Mouse (Mus musculus) kidney, postnatal 0 days (tissue): ENCODE measurements around the gene Wdr6. TPM values are rescaled to one million over a fixed set of nuclear protein-coding genes. Genes with fewer than 3 reads are reported as not detected.

Source experiments
- ATAC-seq: fragments of 200-750 bp; cut with Nextera tagmentation; replicated peaks from 2 replicates; pipeline ENCODE4 v1.8.0; 2017; ENCODE audit warnings: low read depth, moderate number of reproducible peaks, moderate TSS enrichment, moderate library complexity; ENCODE audit not compliant: low FRiP score
- DNase-seq: peaks from one replicate; pipeline ENCODE4 v3.0.0-alpha.2; 2016; ENCODE audit warnings: low spot score
- H3K27ac ChIP-seq: fragments of 300-500 bp; sonication (generic); 2 replicates; pipeline ENCODE4 v1.5.1; 2014; ENCODE audit warnings: mild to moderate bottlenecking
- H3K27me3 ChIP-seq: fragments of 300-500 bp; sonication (generic); 2 replicates; pipeline ENCODE4 v1.6.1; 2014; ENCODE audit warnings: low read length, mixed read lengths; ENCODE audit not compliant: insufficient read depth
- H3K36me3 ChIP-seq: fragments of 300-500 bp; sonication (generic); 2 replicates; pipeline ENCODE4 v1.6.1; 2014; ENCODE audit warnings: low read length, mixed read lengths; ENCODE audit not compliant: insufficient read depth
- H3K4me1 ChIP-seq: fragments of 300-500 bp; sonication (generic); replicated peaks from 2 replicates; pipeline ENCODE4 v1.6.1; 2014; ENCODE audit warnings: antibody characterized with exemption, low read length, mixed read lengths; ENCODE audit not compliant: insufficient read depth
- H3K4me2 ChIP-seq: fragments of 300-500 bp; sonication (generic); 2 replicates; pipeline ENCODE4 v1.6.1; 2014; ENCODE audit warnings: mild to moderate bottlenecking, low read length, moderate library complexity, mixed read lengths
- H3K4me3 ChIP-seq: fragments of 300-500 bp; sonication (generic); replicated peaks from 2 replicates; pipeline ENCODE4 v1.5.1; 2014; ENCODE audit warnings: low read depth, low read length
- H3K9ac ChIP-seq: fragments of 300-500 bp; sonication (generic); 2 replicates; pipeline ENCODE4 v1.6.1; 2014; ENCODE audit warnings: low read depth, low read length
- H3K9me3 ChIP-seq: fragments of 300-500 bp; sonication (generic); replicated peaks from 2 replicates; pipeline ENCODE4 v1.6.1; 2016; ENCODE audit warnings: low read length, inconsistent platforms, mixed read lengths
- CTCF ChIP-seq: IDR thresholded peaks from 2 replicates; pipeline ENCODE4 v1.5.1; 2016; ENCODE audit warnings: antibody characterized with exemption, low read depth, mild to moderate bottlenecking, moderate library complexity
- WGBS: fragments of 180-500 bp; shearing (Covaris S2); extraction: QIAGEN DNeasy Blood & Tissue Kit; methylation state at CpG from one replicate; pipeline ENCODE4 v1.1.7; 2014; 5-methylcytosine and 5-hydroxymethylcytosine counted together
- polyA plus RNA-seq: library from polyadenylated mRNA; unstranded; fragments of >200 nt; fragmentation: Nextera tagmentation; extraction: Ambion mirVana; gene quantifications from 2 replicates; pipeline ENCODE4 v1.2.1, GENCODE M21; 2015

Gene Wdr6
- polyA plus RNA-seq, 1 experiment from 2014 or later = 67.6 TPM

DNA sequence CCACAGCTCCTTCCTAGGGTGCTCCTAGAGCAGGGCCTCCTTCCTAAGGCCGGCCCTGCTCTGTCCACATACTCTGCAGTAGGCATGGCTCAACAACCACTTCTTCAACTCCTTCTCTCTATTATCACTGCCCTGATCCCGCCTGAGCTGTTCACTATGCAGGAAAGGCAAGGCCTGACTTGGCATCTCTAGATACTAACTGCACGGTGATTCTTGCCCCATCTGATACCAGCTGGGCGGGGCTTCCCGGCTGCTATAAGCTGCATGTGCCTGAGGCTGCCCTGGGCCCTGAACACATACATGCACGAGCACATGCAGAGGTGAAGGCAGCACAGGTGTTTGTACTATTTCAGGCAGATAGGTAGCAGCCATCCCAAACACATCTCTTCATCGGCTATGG is 14.4 kb downstream of the Wdr6 start:
- no peak for DNase-seq
- Histone ChIP-seq H3K4me1 (peaks cover 23% of the 10 kb centered on the region), H3K36me3 (peaks cover 17% of the 10 kb centered on the region), H3K9me3 (no peaks in the 10 kb centered on the region), H3K9ac (no peak overlapping the region), H3K4me3 (no peak overlapping the region), H3K27me3 (no peaks in the 10 kb centered on the region), H3K27ac (no peak overlapping the region), H3K4me2 (no peak overlapping the region)
- ATAC-seq = no peak
- TF ChIP-seq CTCF = no peak
- 82% methylated on average over 7 of the region's 7 CpGs for WGBS

DNA sequence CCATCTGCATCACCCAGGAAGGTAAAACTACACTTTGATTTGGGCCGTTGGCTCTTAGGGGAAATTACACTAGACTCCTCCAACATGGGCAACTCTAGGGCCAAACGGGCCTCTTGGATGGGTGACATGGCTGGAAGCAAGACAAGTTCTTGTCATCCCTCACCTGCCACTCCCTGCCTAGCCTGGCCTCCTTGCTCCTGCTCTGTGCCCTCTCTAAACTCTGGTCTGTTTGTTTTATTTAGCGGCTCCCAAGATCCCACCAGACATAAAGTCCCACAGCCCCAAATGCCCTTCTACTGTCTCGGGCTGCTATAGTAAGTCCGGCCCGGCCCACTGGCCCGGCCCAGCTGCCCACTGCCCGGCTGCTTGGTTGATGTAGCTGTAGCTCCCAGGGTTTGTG is 14.9 kb downstream of the Wdr6 start:
- no peak for ATAC-seq
- H3K36me3 ChIP-seq = peaks cover 21% of the 10 kb centered on the region
- WGBS = 95% methylated on average over 8 of the region's 8 CpGs

DNA sequence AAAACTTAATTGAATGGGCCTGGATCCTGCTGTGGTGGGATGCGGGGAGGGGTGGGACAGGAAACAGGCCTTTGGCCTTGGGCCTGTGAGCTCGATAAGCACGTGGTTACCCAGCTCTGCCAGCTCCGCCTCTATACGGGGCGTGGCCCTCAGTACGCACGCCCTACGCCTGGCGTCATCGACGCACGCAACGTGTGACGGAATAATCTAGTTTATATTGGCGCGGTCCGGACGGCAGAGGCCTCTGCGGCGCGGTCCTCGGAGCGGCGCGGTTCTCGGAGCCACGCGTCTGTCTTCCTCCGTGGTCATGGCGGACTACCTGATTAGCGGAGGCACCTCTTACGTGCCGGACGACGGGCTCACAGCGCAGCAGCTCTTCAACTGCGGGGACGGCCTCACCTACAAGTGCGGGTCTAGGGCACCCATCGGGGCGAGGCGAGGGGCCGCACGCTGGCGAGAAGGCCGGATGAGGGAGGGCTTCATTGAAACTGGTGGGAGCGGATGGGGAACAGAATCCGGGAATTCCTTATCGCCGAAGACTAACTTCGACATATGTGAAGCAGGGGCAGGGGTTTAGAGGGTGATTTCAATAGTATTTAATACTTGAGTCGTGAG is 18.2 kb downstream of the Wdr6 start, which contains the start of gene Impdh2:
TSS of gene Impdh2 (plus strand) at position 60 of the 615 bp plus-strand sequence.
- ATAC-seq = peak; percentile 98
- H3K4me2 ChIP-seq = peak within 1 kb of the TSS; percentile 69
- H3K4me1 ChIP-seq = 0 out of 2 replicates have a peak, but pooled peaks cover 9% of the 10 kb centered on the region
- H3K9ac ChIP-seq = peak within 1 kb of the TSS; percentile 75
- peak within 1 kb of the TSS; percentile 49 for H3K4me3 ChIP-seq
- H3K27ac ChIP-seq = peak within 1 kb of the TSS; percentile 68
- under 1% methylated on average over 49 of the region's 53 CpGs for WGBS
- H3K27me3 ChIP-seq = no peaks in the 10 kb centered on the region
- H3K36me3 ChIP-seq = peaks cover 44% of the 10 kb centered on the region
- no peak for TF ChIP-seq CTCF
- DNase-seq = peak; percentile 99
- no peaks in the 10 kb centered on the region for H3K9me3 ChIP-seq

More for the DNA sequence above, 14.9 kb downstream of the Wdr6 start:
- no peak overlapping the region for H3K9ac ChIP-seq
- H3K27me3 ChIP-seq = no peaks in the 10 kb centered on the region
- no peak overlapping the region for H3K27ac ChIP-seq
- DNase-seq = no peak
- no peak overlapping the region for H3K4me3 ChIP-seq
- H3K9me3 ChIP-seq = no peaks in the 10 kb centered on the region
- no peak overlapping the region for H3K4me2 ChIP-seq
- H3K4me1 ChIP-seq = peaks cover 22% of the 10 kb centered on the region
- no peak for TF ChIP-seq CTCF

DNA sequence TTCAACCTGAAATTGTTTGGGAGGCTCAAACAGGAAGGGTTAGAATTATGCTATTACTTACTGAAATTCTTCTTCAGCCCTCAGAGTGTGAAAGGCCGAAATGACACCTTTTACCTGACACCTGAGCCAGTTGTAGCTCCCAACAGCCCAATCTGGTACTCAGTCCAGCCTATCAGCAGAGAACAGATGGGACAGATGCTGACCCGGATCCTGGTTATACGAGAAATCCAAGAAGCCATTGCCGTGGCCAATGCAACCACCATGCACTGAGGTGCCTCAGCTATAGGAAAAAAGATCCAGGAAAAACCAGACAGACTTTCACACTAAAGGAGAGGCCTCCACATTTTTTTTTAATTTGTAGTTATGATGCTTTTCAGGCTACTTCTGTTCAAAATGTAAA is 19.4 kb downstream of the Wdr6 start:
- no peaks in the 10 kb centered on the region for H3K9me3 ChIP-seq
- DNase-seq (no peak), ATAC-seq (no peak)
- H3K4me3 ChIP-seq = no peak overlapping the region
- H3K36me3 ChIP-seq = peaks cover 49% of the 10 kb centered on the region
- H3K27me3 ChIP-seq = no peaks in the 10 kb centered on the region
- H3K9ac ChIP-seq = no peak overlapping the region
- WGBS = 78% methylated on average over 4 of the region's 4 CpGs
- no peak overlapping the region for H3K27ac ChIP-seq
- no peak overlapping the region for H3K4me2 ChIP-seq
- 0 out of 2 replicates have a peak, but pooled peaks cover 9% of the 10 kb centered on the region for H3K4me1 ChIP-seq
- TF ChIP-seq CTCF = no peak

DNA sequence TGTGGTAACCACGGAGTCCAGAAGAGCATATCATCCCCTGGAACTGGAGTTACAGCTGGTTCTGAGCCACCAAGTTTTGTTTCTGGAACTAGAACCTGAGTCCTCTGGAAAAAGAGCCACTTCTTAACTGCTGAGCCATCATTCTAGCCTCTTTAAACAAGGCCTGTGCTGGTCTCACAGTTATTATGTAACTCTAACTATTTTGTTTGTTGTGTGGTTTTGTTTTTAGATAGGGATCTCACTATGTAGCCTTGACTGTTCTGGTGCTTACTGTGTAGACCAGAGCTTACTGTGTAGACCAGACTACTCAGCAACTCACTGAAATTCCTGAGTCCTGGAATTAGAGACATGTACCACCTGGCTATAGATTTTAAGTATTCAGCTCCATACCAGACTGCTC is 31.7 kb downstream of the Wdr6 start:
- no peak for DNase-seq
- no peaks in the 10 kb centered on the region for H3K27me3 ChIP-seq

DNA sequence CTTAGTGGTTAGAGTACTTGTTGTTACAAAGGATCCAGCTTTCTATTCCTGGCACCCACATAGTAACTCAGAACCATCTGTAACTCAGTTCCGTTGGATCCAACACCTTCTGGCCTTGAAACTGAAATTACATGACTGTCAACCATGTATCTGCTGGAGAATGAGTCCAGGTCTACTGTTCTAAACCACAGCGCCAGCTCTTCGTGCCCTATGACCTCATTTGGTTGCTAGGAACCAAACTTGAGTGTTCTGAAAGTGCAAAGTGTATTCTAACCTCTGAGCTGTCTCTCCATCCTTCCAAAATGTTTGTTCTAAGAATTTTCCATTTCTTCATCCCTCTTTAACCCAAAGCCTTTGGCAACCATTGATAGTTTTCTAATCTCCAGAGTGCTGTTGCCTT is 32.6 kb downstream of the Wdr6 start:
- WGBS = 93% methylated on average over 3 of the region's 3 CpGs
- no peaks in the 10 kb centered on the region for H3K4me1 ChIP-seq
- ATAC-seq = no peak

More for the DNA sequence above, 31.7 kb downstream of the Wdr6 start:
- H3K4me2 ChIP-seq = no peak overlapping the region
- no peaks in the 10 kb centered on the region for H3K9me3 ChIP-seq
- no peak for TF ChIP-seq CTCF
- H3K27ac ChIP-seq = no peak overlapping the region
- WGBS = 83% methylated on average over 1 of the region's 1 CpGs
- H3K4me1 ChIP-seq = no peaks in the 10 kb centered on the region
- no peak for ATAC-seq
- no peak overlapping the region for H3K4me3 ChIP-seq
- no peak overlapping the region for H3K9ac ChIP-seq
- peaks cover 71% of the 10 kb centered on the region for H3K36me3 ChIP-seq

DNA sequence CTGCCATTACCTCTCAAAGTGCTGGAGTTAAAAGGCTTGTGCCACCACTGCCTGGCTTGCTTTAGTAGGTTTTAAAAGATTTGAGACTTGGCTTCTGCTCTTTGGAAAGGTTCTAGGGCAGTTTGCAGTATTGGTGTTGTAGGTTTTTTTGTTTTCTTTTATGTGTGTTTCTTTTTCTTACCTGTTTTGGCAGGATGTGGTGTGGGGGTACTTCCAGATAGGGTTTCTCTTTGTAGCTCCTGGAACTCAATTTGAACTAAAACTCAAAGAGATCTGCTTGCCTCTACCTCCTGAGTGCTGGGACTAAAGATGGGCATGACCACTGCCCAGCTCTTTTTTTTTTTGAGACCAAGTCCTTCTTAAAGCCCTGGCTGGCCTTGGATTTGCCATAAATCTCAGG is 37.7 kb downstream of the Wdr6 start:
- Histone ChIP-seq H3K9me3 (no peaks in the 10 kb centered on the region), H3K36me3 (peaks cover 71% of the 10 kb centered on the region), H3K4me1 (no peaks in the 10 kb centered on the region), H3K27me3 (no peaks in the 10 kb centered on the region), H3K4me2 (no peak overlapping the region), H3K27ac (no peak overlapping the region), H3K4me3 (no peak overlapping the region), H3K9ac (no peak overlapping the region)
- DNase-seq (no peak), ATAC-seq (no peak)
- TF ChIP-seq CTCF = no peak

More for the DNA sequence above, 32.6 kb downstream of the Wdr6 start:
- H3K27ac ChIP-seq = no peak overlapping the region
- no peaks in the 10 kb centered on the region for H3K9me3 ChIP-seq
- H3K27me3 ChIP-seq = no peaks in the 10 kb centered on the region
- no peak for TF ChIP-seq CTCF
- H3K36me3 ChIP-seq = peaks cover 77% of the 10 kb centered on the region
- no peak overlapping the region for H3K4me3 ChIP-seq
- no peak overlapping the region for H3K9ac ChIP-seq
- no peak overlapping the region for H3K4me2 ChIP-seq
- no peak for DNase-seq
